Mouse (Mus musculus) ES-E14 (cell line): ENCODE data around the gene Cysrt1.

Source experiments
- CHD2 ChIP-seq: IDR thresholded peaks from 2 replicates; pipeline ENCODE4 v1.6.1; 2014; ENCODE audit warnings: mild to moderate bottlenecking, low read depth, low read length, inconsistent platforms
- ZC3H11A ChIP-seq: IDR thresholded peaks from 2 replicates; pipeline ENCODE4 v1.6.1; 2012; ENCODE audit warnings: low read depth, mild to moderate bottlenecking, inconsistent platforms, low read length, borderline replicate concordance

DNA sequence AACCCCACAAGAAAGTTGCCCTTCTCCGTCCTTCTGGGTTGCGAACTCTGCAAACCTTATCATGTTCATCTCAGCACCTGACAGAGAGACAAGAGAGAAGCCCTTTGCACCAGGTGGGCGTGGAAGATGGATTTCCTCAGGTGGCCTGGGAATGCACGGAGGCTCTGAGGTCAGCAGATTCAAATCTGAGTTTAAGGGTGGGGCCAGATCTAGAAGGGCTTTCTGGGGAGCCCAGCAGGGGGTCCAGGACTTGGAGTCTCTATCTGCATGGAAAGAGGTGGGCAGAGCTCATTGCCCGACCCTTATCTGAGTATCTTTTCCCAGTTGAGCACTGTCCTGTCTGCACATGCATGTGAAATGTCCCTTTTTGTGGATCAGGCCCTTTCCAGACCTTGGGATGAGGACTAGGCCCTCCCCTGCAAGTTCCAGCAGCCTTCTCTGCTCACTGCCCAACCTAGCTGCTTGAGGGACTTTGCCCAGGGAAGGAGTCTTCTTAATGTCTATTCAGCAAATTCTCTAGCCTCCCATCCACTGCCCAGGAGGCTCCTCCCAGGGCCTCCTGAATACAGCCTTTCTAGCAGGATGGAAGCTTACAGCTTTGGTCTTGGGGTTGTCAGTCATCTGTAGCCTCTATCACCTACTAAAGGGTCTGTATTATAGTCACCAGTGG lies 7.6 kb downstream of the Cysrt1 start:
- TF ChIP-seq ZC3H11A (no peak), CHD2 (no peak)
